26 mouse cellular contexts compared by ENCODE assay signal in genomic region chr17:75284876-75285708, GRCm38 (mm10).
DNase-seq lines count a peak whose midpoint lies in the region; ATAC-seq and TF ChIP-seq lines count a peak whose summit lies in the region.
"Had no signal": no experiment of that assay in that cellular context is flagged by ENCODE, and none has a peak within 500 bp of the region (broad histone marks: within the 10 kb centered on the region; RNA-seq: fewer than 3 reads in every experiment).

No protein-coding gene starts in this region.

- no peak overlapping the region for H3K9ac ChIP-seq in forebrain, embryonic 14.5 days (ENCODE audit: low read length)
- no peak overlapping the region for H3K9ac ChIP-seq in forebrain, embryonic 16.5 days (replicated peaks; ENCODE audit: low read depth, low read length)
- H3K9ac ChIP-seq in kidney, postnatal 0 days (ENCODE audit: low read depth, low read length): no peak overlapping the region
- H3K9ac ChIP-seq in kidney, embryonic 14.5 days (ENCODE audit: low read depth, low read length): no peak overlapping the region
- no peak overlapping the region for H3K9ac ChIP-seq in lung, postnatal 0 days (replicated peaks; ENCODE audit: low read depth)
- H3K9ac ChIP-seq: hindbrain, embryonic 15.5 days; limb, embryonic 13.5 days; liver, embryonic 13.5 days; neural tube, embryonic 13.5 days had no signal

- H3K9me3 ChIP-seq in forebrain, embryonic 14.5 days (replicated peaks; ENCODE audit: control insufficient read depth, low read length): no peaks in the 10 kb centered on the region
- H3K9me3 ChIP-seq in forebrain, embryonic 16.5 days (ENCODE audit: control insufficient read depth, low read length): no peaks in the 10 kb centered on the region
- H3K9me3 ChIP-seq in kidney, postnatal 0 days (replicated peaks; ENCODE audit: low read length): no peaks in the 10 kb centered on the region
- H3K9me3 ChIP-seq in kidney, embryonic 14.5 days (ENCODE audit: control insufficient read depth, low read length): no peaks in the 10 kb centered on the region
- no peaks in the 10 kb centered on the region for H3K9me3 ChIP-seq in lung, postnatal 0 days (ENCODE audit: low read length)
- H3K9me3 ChIP-seq: forebrain, embryonic 10.5 days; hindbrain, embryonic 15.5 days; limb, embryonic 13.5 days; liver, embryonic 13.5 days; midbrain, embryonic 10.5 days; neural tube, embryonic 13.5 days had no signal

- DNase-seq in forebrain, embryonic 14.5 days (ENCODE audit: low spot score): peak; percentile 20
- peak; percentile 79 for DNase-seq in kidney, postnatal 0 days (ENCODE audit: low spot score)
- peak; percentile 61 for DNase-seq in lung, postnatal 0 days (ENCODE audit: low spot score)
- no peak for DNase-seq in lung, adult 2 months
- no peak for DNase-seq in gastrocnemius, postnatal 36 days
- DNase-seq: adrenal gland, postnatal 14 days; cerebellum, adult 8-10 months; cerebellum, postnatal 36 days; embryo, embryonic 11 days; gastrocnemius, postnatal 25 days; kidney, postnatal 25 days; layer of hippocampus, postnatal 36 days; liver, embryonic 13.5 days; retina, postnatal 1 day; thymus, adult 2 months; thymus, postnatal 4 days had no signal

- no peaks in the 10 kb centered on the region for H3K4me1 ChIP-seq in forebrain, embryonic 14.5 days (ENCODE audit: control insufficient read depth, insufficient read depth, low read length)
- no peaks in the 10 kb centered on the region for H3K4me1 ChIP-seq in forebrain, embryonic 16.5 days (replicated peaks; ENCODE audit: control insufficient read depth, insufficient read depth, low read length)
- H3K4me1 ChIP-seq in kidney, postnatal 0 days (replicated peaks; ENCODE audit: insufficient read depth, low read length): no peaks in the 10 kb centered on the region
- H3K4me1 ChIP-seq in kidney, embryonic 14.5 days (ENCODE audit: control insufficient read depth, insufficient read depth, low read length): no peaks in the 10 kb centered on the region
- no peaks in the 10 kb centered on the region; the same call in 1 of the 2 replicates for H3K4me1 ChIP-seq in lung, postnatal 0 days (ENCODE audit: insufficient read depth, low read depth, low read length)
- H3K4me1 ChIP-seq in lung, adult 2 months (ENCODE audit: control insufficient read depth, insufficient read depth, low read length): peaks cover 6% of the 10 kb centered on the region
- H3K4me1 ChIP-seq: forebrain, embryonic 10.5 days; hindbrain, embryonic 15.5 days; limb, embryonic 13.5 days; liver, embryonic 13.5 days; midbrain, embryonic 10.5 days; neural tube, embryonic 13.5 days had no signal

- intact Hi-C loops in gastrocnemius, postnatal 36 days (cut with DNase I): no loop called here

- H3K4me3 ChIP-seq in forebrain, embryonic 14.5 days (ENCODE audit: low read depth, low read length): no peak overlapping the region
- no peak overlapping the region for H3K4me3 ChIP-seq in forebrain, embryonic 16.5 days (replicated peaks; ENCODE audit: low read length)
- H3K4me3 ChIP-seq in kidney, postnatal 0 days (replicated peaks; ENCODE audit: low read depth, low read length): no peak overlapping the region
- H3K4me3 ChIP-seq in kidney, embryonic 14.5 days (ENCODE audit: low read length): no peak overlapping the region
- no peak overlapping the region for H3K4me3 ChIP-seq in lung, postnatal 0 days (ENCODE audit: low read depth, low read length)
- H3K4me3 ChIP-seq in lung, adult 2 months (replicated peaks; ENCODE audit: extremely low read depth, low read depth, low read length): no peak overlapping the region
- H3K4me3 ChIP-seq: forebrain, embryonic 10.5 days; hindbrain, embryonic 15.5 days; limb, embryonic 13.5 days; liver, embryonic 13.5 days; midbrain, embryonic 10.5 days; myocyte; neural tube, embryonic 13.5 days had no signal

- no peaks in the 10 kb centered on the region for H3K36me3 ChIP-seq in forebrain, embryonic 14.5 days (ENCODE audit: control insufficient read depth, insufficient read depth, low read length)
- H3K36me3 ChIP-seq in forebrain, embryonic 16.5 days (ENCODE audit: control insufficient read depth, insufficient read depth): no peaks in the 10 kb centered on the region
- H3K36me3 ChIP-seq in kidney, postnatal 0 days (ENCODE audit: insufficient read depth, low read length): peaks cover 4% of the 10 kb centered on the region; the same call in 1 of the 2 replicates
- peaks cover 12% of the 10 kb centered on the region; the same call in 1 of the 2 replicates for H3K36me3 ChIP-seq in kidney, embryonic 14.5 days (ENCODE audit: control insufficient read depth, insufficient read depth, low read length)
- H3K36me3 ChIP-seq in lung, postnatal 0 days (ENCODE audit: insufficient read depth, low read length): no peaks in the 10 kb centered on the region
- H3K36me3 ChIP-seq: forebrain, embryonic 10.5 days; hindbrain, embryonic 15.5 days; liver, embryonic 13.5 days; midbrain, embryonic 10.5 days; neural tube, embryonic 13.5 days had no signal

- no peak for TF ChIP-seq CTCF in kidney, postnatal 0 days (IDR thresholded peaks at IDR 0.05; ENCODE audit: low read depth)
- no peak for TF ChIP-seq CTCF in lung, postnatal 0 days (IDR thresholded peaks at IDR 0.05)
- no peak for TF ChIP-seq CTCF in lung, adult 2 months (IDR thresholded peaks at IDR 0.05; ENCODE audit: insufficient read depth, low read length)

- H3K27me3 ChIP-seq in forebrain, embryonic 14.5 days (replicated peaks; ENCODE audit: control insufficient read depth, insufficient read depth, low read length): no peaks in the 10 kb centered on the region
- no peaks in the 10 kb centered on the region for H3K27me3 ChIP-seq in forebrain, embryonic 16.5 days (replicated peaks; ENCODE audit: control insufficient read depth, insufficient read depth, low read length)
- H3K27me3 ChIP-seq in kidney, postnatal 0 days (ENCODE audit: insufficient read depth, low read length): no peaks in the 10 kb centered on the region
- no peaks in the 10 kb centered on the region for H3K27me3 ChIP-seq in kidney, embryonic 14.5 days (ENCODE audit: control insufficient read depth, insufficient read depth, low read length)
- H3K27me3 ChIP-seq in lung, postnatal 0 days (replicated peaks; ENCODE audit: insufficient read depth, low read length): no peaks in the 10 kb centered on the region
- H3K27me3 ChIP-seq: hindbrain, embryonic 15.5 days; limb, embryonic 13.5 days; liver, embryonic 13.5 days; neural tube, embryonic 13.5 days had no signal

- 84% methylated on average over 9 of the region's 9 CpGs for WGBS in forebrain, embryonic 14.5 days
- WGBS in forebrain, embryonic 16.5 days: 80% methylated on average over 9 of the region's 9 CpGs
- 52% methylated on average over 9 of the region's 9 CpGs for WGBS in kidney, postnatal 0 days
- 49% methylated on average over 9 of the region's 9 CpGs for WGBS in kidney, embryonic 14.5 days
- WGBS in lung, postnatal 0 days: 37% methylated on average over 9 of the region's 9 CpGs
- 34% methylated on average over 9 of the region's 9 CpGs for WGBS in lung, adult 2 months

- H3K27ac ChIP-seq in forebrain, embryonic 14.5 days (ENCODE audit: low read depth, low read length): no peak overlapping the region
- no peak overlapping the region for H3K27ac ChIP-seq in forebrain, embryonic 16.5 days (ENCODE audit: low read length)
- H3K27ac ChIP-seq in kidney, postnatal 0 days: 0 out of 2 replicates have a peak overlapping the region, but pooled peaks have one; percentile 36
- no peak overlapping the region for H3K27ac ChIP-seq in kidney, embryonic 14.5 days (ENCODE audit: low read depth, low read length)
- no peak overlapping the region for H3K27ac ChIP-seq in lung, postnatal 0 days (ENCODE audit: low read length)
- H3K27ac ChIP-seq: forebrain, embryonic 10.5 days; hindbrain, embryonic 15.5 days; limb, embryonic 13.5 days; liver, embryonic 13.5 days; midbrain, embryonic 10.5 days; neural tube, embryonic 13.5 days had no signal

- no peak overlapping the region for H3K4me2 ChIP-seq in forebrain, embryonic 14.5 days (ENCODE audit: low read length)
- no peak overlapping the region for H3K4me2 ChIP-seq in forebrain, embryonic 16.5 days (ENCODE audit: low read length)
- no peak overlapping the region for H3K4me2 ChIP-seq in kidney, postnatal 0 days (ENCODE audit: low read length)
- no peak overlapping the region for H3K4me2 ChIP-seq in kidney, embryonic 14.5 days (replicated peaks; ENCODE audit: low read depth, low read length)
- H3K4me2 ChIP-seq in lung, postnatal 0 days (replicated peaks; ENCODE audit: low read depth, low read length): no peak overlapping the region
- H3K4me2 ChIP-seq: hindbrain, embryonic 15.5 days; limb, embryonic 13.5 days; liver, embryonic 13.5 days; neural tube, embryonic 13.5 days had no signal

- TF ChIP-seq POLR2A in lung, adult 2 months (IDR thresholded peaks at IDR 0.05; ENCODE audit: borderline replicate concordance, extremely low read depth, low read depth, low read length): no peak

- TF ChIP-seq EP300 in lung, postnatal 0 days (IDR thresholded peaks at IDR 0.05): peak; percentile 42; the same call in 1 of the 2 replicates

- no peak for ATAC-seq in forebrain, embryonic 14.5 days
- ATAC-seq in forebrain, embryonic 16.5 days: no peak
- ATAC-seq in kidney, postnatal 0 days (replicated peaks; ENCODE audit: low FRiP score, low read depth): no peak
- ATAC-seq in kidney, embryonic 14.5 days (ENCODE audit: low FRiP score, low TSS enrichment): no peak
- ATAC-seq in lung, postnatal 0 days: peak; percentile 56
- ATAC-seq: CD4-positive, CD25-positive, alpha-beta regulatory T cell, adult 4 months; midbrain, embryonic 16.5 days had no signal

Comparison
In these comparisons a context has a peak if more than half of its experiments do, and no peak if none do; other contexts are left out.
1. DNase-seq: peak in forebrain, embryonic 14.5 days (single experiment), kidney, postnatal 0 days (single experiment) and lung, postnatal 0 days (single experiment); none in lung, adult 2 months (single experiment) and gastrocnemius, postnatal 36 days (0 of 2).